Mouse (Mus musculus): ENCODE results near the gene Thsd7a.
A peak's percentile ranks its signal among the peaks of the same experiment; 100 is the strongest.

Gene Thsd7a

DNA sequence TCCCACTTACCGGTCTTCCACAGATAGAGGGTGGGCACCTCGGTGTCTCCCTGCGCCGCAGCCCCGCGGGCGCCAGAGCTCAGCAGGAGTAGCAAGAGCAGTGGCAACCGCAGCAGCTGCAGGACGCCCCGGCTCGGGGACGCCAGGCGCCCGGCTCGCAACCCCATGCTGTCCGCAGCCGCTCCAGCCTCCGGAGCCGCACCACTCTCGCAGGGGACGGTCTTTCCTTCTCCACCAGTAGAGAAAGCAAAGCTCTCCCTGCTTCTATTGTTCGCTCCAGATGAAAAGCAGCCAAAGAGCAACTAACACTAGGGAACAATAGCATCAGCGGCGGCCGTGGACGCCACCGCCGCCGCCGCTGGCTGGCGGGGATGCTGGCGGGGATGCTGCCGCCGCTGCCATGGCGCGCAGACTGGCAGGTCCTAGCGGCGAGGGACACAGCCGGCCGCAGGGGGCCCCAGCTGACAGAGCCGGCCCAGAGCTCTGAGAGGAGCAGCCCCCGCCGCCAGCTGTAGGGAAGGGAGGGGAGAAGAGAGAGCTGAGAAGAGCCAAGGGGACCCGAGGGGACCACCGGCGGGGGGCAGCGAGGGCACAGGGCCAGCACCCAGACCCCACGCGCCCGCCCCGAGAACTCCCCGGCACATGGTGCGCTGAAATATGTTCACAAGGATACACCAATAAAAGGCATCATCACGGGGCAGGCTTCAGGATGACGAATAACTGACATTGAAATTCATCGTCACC is at the start of gene Thsd7a:
Gene Thsd7a (minus strand): TSS at position 624 of the 744 bp plus-strand sequence.
- peak in 1 of 2 experiments; percentile 38 for DNase-seq (ENCODE audit: low spot score in 2 of 2)

DNA sequence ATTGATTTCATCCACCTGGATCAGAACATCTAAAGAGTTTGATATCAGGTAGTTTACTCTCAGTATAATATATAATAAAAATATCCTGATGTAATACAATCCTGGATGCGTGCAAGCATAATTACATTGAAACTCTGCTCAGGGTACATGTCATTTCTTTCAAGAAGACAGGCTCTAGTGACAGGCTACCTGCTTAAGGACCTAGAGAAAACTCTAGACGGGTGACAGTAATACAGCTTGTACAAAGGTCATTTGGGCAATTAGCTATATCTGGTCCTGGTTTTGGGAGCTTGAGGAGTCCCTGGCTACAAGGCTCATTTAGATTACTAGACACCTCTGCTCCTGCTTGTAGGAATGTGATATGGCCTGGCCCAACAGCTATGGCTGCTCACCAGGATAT is 37.9 kb upstream of the Thsd7a start:
- no peak for DNase-seq (ENCODE audit: low spot score in 2 of 2)

DNA sequence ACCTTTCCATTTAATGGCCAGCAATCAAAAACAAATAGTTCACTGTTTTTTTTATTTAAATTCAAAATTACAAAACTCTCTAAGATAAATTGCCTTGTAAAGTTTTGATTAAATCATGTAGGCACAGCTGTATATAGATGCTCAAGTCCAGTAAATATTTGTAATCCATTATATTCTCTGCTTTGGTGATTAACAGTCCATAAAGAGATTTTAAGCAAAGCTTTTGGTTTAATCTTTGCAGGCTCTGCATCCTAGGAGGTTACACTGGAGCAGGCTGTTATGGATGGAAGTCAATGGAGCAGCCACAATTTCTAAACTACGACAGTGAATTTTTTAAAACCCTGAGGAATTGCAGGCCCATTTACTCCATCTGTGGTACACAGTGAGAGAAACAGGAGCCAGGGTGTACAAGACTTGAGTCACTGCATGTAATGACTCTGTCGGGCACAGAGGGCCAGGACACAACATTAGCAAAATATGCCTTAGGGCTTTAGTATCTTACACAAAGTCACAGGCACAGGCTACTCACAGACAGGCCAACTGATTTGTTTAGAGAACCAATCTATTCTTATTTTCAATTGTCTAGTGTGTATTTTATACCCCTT is 37.3 kb upstream of the Thsd7a start:
- no peak for DNase-seq (ENCODE audit: low spot score in 2 of 2)

DNA sequence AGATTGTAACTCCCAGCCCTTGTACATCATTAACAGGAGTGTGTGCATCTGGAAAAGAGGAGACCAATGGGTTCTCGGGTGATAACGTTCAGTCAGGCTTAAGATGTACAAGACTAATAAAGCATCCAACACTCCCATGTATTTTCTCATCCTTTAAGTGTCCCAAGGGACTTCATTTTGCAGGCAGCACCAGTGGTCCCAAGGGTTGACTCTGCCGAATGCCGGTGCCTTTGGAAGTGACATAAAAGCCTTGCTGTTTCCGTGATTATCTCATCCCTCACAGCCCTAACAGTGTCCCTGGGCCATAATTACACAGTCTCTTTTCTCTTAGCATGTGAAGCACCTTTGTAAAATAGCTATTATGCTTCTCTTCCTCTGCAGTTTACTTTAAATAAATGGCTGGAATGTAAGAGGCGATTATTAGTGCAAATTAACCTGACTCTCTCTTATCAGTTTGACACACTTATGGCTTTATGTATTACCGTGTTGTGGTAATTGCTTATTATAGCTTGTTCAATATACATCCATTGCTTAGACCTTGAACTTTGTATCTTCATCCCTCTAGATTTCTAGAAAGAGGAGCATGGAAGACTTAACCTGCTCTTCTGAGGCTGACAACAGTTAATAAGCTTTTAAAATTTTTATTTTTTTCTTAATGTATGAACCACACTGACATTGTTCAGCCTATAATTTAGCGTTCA is 35.9 kb upstream of the Thsd7a start:
- no peak for DNase-seq (ENCODE audit: low spot score in 2 of 2)

DNA sequence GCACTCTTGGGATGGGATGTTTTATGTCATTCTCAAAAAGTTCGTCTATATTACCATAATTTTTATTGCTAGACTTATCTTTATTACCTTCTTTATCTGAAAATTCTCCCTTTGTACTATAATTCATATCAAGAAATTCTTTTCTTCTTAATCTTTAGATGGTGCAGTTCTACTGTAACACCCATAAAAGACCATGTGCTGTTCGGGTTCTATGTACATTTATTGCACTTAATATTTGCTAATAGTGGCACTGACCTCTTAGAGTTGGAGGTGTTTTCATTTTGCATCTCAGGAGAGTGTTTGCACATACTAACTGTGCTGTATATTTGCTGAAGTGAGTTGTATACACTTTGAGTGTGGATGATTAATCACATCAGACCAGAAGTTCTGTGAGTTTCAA is 23.6 kb upstream of the Thsd7a start:
- no peak for DNase-seq (ENCODE audit: low spot score in 2 of 2)

DNA sequence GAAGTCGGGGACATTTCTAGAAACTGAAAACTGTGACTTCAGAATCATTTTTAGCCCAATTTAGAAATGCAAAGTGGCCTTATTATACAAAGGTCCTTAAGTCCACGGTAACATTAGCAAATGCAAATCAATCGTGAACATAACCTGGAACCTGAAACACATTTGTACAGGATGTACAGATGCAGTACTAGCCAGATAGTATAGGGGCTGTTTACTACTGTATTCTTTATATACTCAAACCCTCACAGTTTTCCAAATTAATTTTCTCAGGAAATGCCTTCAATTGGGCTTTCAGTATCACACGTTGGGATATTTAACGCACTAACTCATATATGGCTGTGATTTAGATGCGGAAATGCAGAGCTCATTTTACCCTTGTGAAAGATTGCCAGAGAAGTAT is 16.0 kb upstream of the Thsd7a start:
- DNase-seq (ENCODE audit: low spot score in 2 of 2): no peak

DNA sequence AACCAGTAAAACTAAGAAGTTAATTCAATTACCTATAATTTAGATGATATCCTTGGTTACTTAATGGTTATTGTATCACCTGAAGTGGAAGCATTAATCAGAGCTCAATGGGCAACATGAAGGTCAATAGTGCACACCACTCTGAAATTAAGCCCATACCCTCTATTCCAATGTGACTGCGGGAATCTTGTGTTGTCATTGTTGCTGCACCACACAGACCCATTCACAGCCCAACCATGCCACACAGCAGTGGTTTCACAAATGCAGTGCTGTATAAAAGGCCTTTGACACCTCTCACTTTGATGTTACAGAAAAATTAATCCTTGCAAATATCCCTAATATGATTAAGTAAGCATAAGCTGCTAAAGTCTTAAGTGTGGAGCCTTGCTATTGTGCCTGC is 15.4 kb upstream of the Thsd7a start:
- no peak for DNase-seq (ENCODE audit: low spot score in 2 of 2)

DNA sequence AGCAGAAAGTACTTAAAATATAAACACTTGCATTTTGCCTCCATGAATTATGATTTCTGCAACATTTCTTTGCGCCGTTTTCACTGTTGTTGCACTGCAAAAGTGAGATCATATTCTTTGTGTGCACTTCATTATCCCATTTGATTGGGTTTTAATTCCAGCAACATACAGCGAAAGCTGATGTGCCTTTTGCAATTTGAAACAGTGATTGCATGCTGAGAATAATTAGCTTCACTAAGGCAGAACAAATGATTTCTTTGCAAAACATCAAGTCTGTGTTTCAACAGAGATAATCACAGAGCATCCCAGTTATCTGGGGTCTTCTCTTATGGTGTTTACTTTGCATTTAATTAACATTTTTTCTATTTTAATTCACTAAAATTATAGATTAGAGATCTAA is 14.6 kb upstream of the Thsd7a start:
- no peak for DNase-seq (ENCODE audit: low spot score in 2 of 2)

DNA sequence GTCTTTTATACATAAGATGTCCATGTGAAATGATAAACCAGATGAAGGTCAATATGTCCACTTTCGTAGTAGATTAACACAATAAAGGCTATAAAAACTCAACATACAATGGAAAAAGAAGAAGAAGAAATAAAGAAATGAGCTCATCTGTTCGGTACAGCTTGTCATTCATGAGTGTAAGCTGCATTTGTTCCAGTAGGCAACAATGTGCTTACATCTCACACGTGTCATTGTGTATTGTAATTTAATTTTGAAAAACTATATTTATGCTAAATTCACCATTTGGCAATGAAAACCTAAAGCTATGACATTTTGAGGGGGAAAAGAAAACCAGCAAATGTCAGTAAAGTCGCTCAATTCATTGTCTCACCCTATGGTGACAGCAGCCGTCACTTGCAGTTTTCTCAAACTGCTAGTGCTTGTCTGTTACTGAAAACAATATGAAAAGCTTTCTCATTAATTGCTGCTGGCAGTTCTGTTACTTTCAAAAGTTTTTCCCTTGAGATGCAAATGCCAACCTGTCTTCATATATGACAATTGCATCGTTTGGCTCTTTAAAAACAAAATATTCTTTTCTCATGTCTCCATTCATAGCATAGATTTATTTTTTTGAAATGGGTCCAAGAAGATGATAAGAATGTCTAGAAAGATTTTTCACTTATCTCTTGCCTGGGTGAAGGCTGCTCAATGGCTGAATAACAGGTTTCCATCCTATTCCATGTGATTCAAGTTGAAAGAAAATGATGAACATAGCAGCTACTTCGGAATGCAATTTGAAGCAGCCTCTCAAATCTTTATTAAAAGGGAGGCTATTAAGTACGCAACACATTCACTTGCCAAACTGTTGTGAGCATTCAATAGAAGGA is 10.4 kb upstream of the Thsd7a start:
- DNase-seq (ENCODE audit: low spot score in 2 of 2): no peak

DNA sequence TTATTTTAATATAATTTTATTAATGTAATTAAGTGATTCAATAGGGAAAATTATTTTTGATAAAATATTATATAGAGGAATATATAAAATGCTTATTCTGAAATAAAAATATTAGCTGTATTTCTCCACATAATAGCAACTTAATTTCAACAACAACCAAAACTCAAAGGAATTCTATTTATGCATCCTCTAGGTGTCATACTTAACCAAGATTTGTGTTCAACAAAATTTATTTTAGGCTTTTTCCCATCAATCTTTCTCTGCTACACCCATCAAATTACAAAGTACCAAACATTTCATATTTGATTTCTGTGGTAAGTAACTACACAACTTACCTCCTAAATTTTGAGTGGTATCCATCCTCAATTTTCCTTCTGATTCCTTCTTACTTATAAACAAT is 3.1 kb upstream of the Thsd7a start:
- no peak for DNase-seq (ENCODE audit: low spot score in 2 of 2)

DNA sequence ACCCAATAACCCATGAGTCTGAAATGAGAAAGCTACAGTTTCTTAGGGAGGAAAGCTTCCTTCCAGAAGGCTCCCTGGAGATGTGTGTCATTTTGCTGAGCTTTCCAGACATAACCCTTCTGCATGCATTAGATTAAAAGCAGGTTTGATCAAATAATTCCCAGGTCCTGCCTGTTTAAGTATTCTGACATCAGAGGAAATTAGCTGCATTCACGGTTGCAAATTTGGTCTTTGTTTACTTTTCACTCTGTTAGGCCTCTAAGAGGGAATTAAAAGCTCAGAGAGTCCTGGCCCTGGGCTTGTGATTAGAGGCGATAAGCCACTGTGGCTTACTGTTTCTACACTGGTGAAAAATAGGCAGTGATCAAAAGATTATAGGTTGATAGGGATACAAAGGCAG is 1.2 kb upstream of the Thsd7a start:
- no peak for DNase-seq (ENCODE audit: low spot score in 2 of 2)

DNA sequence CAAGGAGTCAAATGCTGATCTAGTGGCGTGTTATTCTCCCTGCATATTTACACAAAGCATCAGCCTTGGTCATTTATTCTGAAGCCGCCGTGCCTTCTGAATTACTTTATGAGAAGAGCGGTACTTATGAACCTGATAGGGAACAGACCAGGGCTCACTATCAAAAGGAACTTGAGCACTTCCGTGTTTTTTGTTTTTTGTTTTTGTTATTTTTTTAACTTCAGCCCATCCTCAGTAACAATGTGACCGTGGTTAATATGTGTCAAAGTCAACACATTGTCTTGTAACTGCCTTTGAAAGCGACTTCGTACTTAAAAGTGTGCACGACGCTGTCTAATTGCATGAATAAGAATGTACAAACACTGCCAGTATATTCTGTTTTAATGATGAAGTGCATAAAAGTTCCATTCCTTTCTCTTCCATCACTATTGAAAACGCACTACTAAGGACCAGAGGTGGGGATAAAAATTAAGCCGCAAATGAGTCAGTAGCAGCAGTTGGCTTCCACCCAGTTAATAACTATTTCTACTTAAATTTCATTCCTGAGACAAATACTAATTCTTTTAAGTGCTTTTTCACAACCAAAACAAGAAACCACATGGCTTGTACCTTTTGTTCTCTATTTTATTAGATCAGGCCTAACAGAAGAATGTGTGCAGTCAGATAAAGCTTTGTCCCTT is 461 bp upstream of the Thsd7a start:
- no peak for DNase-seq (ENCODE audit: low spot score in 2 of 2)

DNA sequence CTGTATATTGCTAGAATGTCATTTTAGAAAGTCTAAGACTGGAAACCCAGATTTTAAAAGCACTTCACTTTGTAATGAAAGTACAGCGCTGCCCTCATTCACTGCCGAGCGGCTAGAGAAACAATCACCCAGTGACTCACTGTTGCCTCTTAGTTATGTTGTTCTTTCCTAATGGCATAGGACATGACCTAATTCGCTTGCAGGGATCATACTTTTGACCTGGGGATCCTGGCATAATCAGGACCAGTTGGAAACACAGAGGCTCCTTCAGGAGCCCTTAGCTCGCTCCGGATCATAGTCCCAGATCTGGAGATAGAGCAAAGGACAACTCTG is 790 bp downstream of the Thsd7a start:
- no peak for DNase-seq (ENCODE audit: low spot score in 2 of 2)

DNA sequence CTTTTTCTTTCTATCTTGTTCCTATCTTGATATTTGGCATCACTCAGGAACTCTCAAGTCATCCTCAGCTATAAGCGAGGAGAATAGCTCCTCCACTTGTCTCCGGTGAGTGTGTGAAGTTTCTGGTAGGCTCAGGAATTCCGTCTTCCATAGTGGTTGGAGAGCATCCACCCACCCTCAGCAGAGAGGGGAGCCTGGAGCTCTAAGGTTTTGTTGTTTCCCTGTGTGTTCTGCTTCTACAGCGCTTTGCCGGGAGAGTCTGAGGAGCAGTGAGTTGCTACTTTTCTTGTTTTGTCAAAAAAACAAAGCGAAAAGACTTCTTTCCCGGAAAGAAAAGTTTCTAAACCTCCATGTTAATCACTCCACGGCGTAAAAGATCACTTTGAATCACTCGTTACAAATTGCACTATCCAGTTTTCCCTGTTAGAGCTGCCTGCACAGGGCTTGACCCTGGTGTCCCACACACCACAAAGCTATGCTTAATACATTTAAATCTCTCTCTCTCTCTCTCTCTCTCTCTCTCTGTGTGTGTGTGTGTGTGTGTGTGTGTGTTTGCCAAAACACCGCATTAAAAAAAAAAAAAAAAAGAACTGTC is 1.3 kb downstream of the Thsd7a start:
- peak in 1 of 2 experiments; percentile 15 for DNase-seq (ENCODE audit: low spot score in 2 of 2)

DNA sequence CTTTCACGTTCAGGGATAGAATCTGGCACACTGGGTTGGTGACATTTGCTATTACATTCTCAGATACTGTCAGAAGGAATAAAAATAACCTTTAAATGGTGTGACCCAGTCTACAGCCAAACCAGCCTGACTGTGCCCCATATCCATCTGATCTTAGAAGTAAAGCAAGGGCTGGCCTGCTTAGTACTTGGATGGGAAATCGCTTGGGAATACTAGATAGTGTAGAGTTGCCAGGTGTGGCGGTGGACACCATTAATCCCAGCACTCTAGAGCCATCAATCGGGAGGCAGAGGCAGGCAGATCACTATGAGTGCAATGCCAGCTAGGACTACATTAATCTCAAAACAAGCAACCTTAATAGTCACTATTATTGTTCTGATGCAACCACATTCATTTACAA is 6.4 kb downstream of the Thsd7a start:
- no peak for DNase-seq (ENCODE audit: low spot score in 2 of 2)

DNA sequence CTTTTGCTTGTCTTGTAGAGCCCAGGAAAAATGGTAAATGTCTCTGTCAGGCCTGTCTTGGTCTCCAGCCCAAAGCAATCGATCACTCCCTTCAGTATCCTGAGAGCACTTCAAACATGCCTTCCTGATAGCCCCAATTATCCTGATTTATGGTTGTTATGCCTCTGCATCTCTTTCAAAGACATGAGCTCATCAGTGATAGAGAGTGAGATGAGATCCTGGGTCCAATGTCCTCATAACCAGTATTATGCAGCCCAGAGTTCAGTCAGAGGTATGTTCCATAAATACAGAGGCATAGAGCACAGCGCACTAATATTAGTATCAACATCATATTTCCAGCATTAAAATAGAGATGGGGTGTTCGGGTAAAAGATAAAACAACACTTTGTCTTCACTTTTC is 15.3 kb downstream of the Thsd7a start:
- DNase-seq (ENCODE audit: low spot score in 2 of 2): no peak

DNA sequence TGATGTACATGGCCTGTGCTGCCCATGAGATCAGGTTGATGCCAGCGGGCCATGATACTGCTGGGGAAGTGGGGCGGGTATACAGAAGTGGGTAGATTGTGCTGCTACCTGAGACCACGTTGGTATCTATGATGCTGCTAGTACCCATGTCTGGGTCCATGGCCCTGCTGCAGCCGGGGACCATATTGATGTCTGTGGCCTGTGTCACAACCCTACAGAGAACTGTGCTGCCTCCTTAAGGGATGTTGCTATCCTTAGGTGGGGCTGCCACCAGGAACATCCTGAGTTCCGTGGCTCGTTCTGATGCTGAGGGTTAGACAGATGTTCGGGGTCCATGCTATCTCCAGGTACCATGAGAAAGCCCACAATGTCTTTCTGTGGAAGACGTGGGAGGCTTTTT is 33.1 kb downstream of the Thsd7a start:
- no peak for DNase-seq (ENCODE audit: low spot score in 2 of 2)

DNA sequence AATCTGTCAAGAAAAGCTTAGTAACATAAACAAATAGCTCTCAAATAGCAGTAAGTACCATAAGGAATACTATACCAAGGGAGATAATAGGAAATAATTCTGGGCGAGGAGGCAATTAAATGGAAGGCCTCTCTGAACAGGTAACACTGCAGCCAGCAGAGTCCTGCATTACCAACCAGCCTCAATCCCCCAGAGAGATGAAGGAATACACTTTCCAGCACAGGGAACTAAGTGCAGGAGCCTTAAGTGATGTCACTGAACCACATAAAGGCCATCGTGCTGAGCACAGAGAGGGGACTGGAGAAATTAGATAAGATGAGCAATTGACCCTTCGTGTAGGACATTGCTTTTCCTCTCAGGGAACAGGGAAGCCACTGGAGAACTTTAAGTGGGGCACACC is 36.6 kb downstream of the Thsd7a start:
- no peak for DNase-seq (ENCODE audit: low spot score in 2 of 2)

DNA sequence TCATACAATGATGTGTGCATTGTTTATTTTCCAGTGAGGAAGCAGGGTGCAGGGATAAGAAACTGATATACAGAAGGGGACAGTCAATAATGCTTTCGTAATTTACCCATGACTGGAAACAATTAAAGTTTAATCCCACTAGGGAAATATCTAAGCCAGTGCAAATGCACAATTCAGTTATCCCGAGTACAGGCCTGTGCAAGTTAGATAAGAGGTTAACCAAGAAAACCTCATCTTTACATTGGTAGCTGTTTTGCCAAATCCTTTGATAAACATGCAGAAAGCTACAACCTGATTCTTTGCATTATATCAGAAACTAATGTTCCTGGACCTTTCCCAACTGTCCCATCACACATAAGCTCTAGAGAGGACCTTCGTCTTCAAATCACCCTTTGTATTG is 46.3 kb downstream of the Thsd7a start:
- DNase-seq (ENCODE audit: low spot score in 2 of 2): no peak

DNA sequence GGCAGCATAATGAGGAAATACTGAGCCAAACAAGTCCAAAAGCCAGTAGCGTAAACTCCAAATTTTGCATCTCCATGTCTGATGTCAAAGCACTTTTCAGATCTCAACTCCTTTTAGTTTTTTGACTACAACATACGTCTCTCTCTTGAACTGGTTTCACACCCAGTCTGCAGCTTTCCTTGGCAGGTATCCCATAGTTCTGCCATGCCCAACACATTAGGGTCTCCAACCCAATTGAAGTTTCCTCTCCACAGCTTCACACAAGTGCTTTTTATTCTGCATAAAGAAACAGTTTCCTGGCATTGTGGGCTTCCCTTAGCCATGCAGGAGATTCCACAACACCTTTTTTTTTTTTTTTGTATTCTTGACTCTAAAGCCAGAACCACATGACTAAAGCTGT is 50.1 kb downstream of the Thsd7a start:
- no peak for DNase-seq (ENCODE audit: low spot score in 2 of 2)

DNA sequence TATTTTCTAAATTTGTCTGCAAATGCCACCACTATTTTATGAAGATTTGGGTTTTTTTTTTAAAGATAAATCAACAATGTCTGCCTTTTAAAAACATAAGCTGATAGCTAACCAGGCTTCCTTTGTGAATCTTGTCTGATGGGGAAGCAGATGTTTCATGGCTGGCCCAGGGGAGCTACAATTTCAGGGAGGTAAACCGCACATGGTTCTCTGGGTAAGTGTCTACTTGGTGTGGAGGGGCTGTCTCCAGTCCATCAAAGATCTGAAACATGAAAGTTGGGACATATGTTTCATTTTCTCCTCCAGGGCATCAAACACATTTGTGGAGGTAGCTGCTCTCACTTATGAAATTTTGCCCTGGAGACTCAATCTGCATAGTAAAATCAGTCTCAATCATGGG is 55.5 kb downstream of the Thsd7a start:
- DNase-seq (ENCODE audit: low spot score in 2 of 2): no peak
